Mouse (Mus musculus): ENCODE measurements around the gene Fbxo33. TPM values are rescaled to one million over a fixed set of nuclear protein-coding genes. Genes with fewer than 3 reads are reported as not detected.

Fbxo33 gene
- total and polyA plus RNA-seq, 3 experiments: 9.5 to 31.6 (median 19.5) TPM

DNA sequence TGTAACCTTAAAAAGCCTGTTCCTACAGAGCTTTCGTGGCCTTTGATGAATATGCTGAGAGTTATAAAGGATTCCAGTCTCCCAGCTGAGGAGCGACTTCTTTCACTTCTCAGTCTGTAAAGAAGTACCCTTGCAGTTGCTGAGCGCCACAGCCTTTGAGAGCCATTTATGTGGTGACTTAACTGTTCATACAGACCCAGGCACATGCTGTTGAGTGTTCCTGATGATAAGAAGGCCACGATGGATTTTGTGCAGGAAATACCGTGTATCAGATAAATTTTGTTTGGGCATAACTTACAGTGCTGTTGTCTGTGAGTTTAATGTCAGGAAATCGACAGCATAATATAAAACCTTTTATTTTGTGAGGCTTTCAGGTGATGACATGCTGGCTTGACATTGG lies 55.0 kb downstream of the Fbxo33 start:
- dilution Hi-C loops (cut with MboI; ENCODE audit: extremely low pct_ligation_motif_present, extremely low pct_unique_long_range_greater_than_20kb, low sequenced_read_pairs): no loop called here
- Histone ChIP-seq H3K36me3 (replicated peaks in 1 of 2; ENCODE audit: control insufficient read depth in 1 of 2, insufficient read depth in 1 of 2, low read length in 1 of 2) (peaks cover 54 to 91% of the 10 kb centered on the region in 2 experiments), H3K9ac (ENCODE audit: insufficient read depth, low read depth) (no peak overlapping the region), H3K4me1 (ENCODE audit: control insufficient read depth in 1 of 2, insufficient read depth in 2 of 2) (peaks cover 0 to 11% of the 10 kb centered on the region in 2 experiments; a peak in 2 of 4 replicates), H3K27ac (ENCODE audit: insufficient read depth, low read depth) (no peak overlapping the region), H3K4me3 (replicated peaks in 1 of 3; ENCODE audit: low read depth in 2 of 3, low read length in 2 of 3, poor library complexity in 1 of 3) (no peak overlapping the region), H3K9me3 (replicated peaks; ENCODE audit: low read length) (no peaks in the 10 kb centered on the region), H3K27me3 (replicated peaks) (no peaks in the 10 kb centered on the region), H3K79me2 (replicated peaks; ENCODE audit: control insufficient read depth, extremely low read depth, insufficient read depth, poor library complexity, severe bottlenecking) (no peaks in the 10 kb centered on the region), H3K4me2 (ENCODE audit: insufficient read depth, low read depth, poor library complexity, severe bottlenecking) (no peak overlapping the region)
- no peak for DNase-seq (ENCODE audit: extremely low read depth)
- in situ Hi-C loops (cut with MboI; ENCODE audit: low pct_ligation_motif_present, low pct_unique_long_range_greater_than_20kb, low sequenced_read_pairs): no loop called here
- no peak for TF ChIP-seq CHD1 (IDR thresholded peaks at IDR 0.05; ENCODE audit: low read depth, low read length)
- TF ChIP-seq SMC3 (IDR thresholded peaks at IDR 0.05; ENCODE audit: low read depth, low read length): no peak
- no peak for TF ChIP-seq UBTF (IDR thresholded peaks at IDR 0.05; ENCODE audit: low read depth, low read length)
- TF ChIP-seq ETS1 (conservative IDR thresholded peaks at IDR 0.05; ENCODE audit: low read depth, low read length): no peak
- no peak for TF ChIP-seq SIN3A (IDR thresholded peaks at IDR 0.05; ENCODE audit: low read length)
- TF ChIP-seq USF1 (IDR thresholded peaks at IDR 0.05; ENCODE audit: low read depth, low read length): no peak
- no peak for TF ChIP-seq USF2 (conservative IDR thresholded peaks at IDR 0.05; ENCODE audit: low read depth, low read length)
- no peak for TF ChIP-seq ELF1 (IDR thresholded peaks at IDR 0.05; ENCODE audit: low read depth, low read length)
- TF ChIP-seq EP300 (IDR thresholded peaks at IDR 0.05; ENCODE audit: low read length): no peak
- no peak for TF ChIP-seq JUN (IDR thresholded peaks at IDR 0.05; ENCODE audit: insufficient read depth, low read depth, low read length)
- TF ChIP-seq TBP (conservative IDR thresholded peaks at IDR 0.05; ENCODE audit: low read depth, low read length): no peak
- TF ChIP-seq MXI1 (IDR thresholded peaks at IDR 0.05; ENCODE audit: low read depth, low read length): no peak
- TF ChIP-seq ZKSCAN1 (IDR thresholded peaks at IDR 0.05; ENCODE audit: borderline replicate concordance, low read depth, low read length): no peak
- TF ChIP-seq GABPA (IDR thresholded peaks at IDR 0.05; ENCODE audit: insufficient replicate concordance, low read depth, low read length): no peak
- TF ChIP-seq E2F4 (IDR thresholded peaks at IDR 0.05; ENCODE audit: insufficient replicate concordance, low read depth, low read length): no peak
- no peak for TF ChIP-seq NELFE (IDR thresholded peaks at IDR 0.05; ENCODE audit: low read depth, low read length)
- no peak for TF ChIP-seq RCOR1 (conservative IDR thresholded peaks at IDR 0.05; ENCODE audit: low read depth, low read length)

DNA sequence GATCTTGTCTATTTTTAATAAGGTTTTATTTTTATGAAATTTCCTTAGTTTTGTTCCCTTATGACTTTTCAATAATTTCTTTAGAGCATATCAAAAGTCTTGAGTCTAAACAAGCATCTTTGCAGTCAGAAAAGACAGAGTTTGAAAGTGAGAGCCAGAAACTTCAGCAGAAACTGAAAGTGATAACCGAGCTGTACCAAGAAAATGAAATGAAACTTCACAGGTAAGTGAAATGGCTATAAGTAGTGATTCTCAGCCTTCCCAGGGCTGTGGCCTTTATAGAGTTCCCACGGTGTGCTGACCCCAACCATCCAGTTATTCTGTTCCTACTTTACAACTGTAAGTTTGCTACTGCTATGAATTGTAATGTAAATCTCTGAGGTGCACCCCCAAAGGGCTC lies 56.7 kb downstream of the Fbxo33 start:
- Histone ChIP-seq H3K27ac (ENCODE audit: insufficient read depth, low read depth) (no peak overlapping the region), H3K4me2 (ENCODE audit: insufficient read depth, low read depth, poor library complexity, severe bottlenecking) (no peak overlapping the region), H3K9ac (ENCODE audit: insufficient read depth, low read depth) (no peak overlapping the region), H3K4me3 (replicated peaks in 1 of 3; ENCODE audit: low read depth in 2 of 3, low read length in 2 of 3, poor library complexity in 1 of 3) (no peak overlapping the region), H3K79me2 (replicated peaks; ENCODE audit: control insufficient read depth, extremely low read depth, insufficient read depth, poor library complexity, severe bottlenecking) (no peaks in the 10 kb centered on the region), H3K4me1 (ENCODE audit: control insufficient read depth in 1 of 2, insufficient read depth in 2 of 2) (peaks cover 0 to 11% of the 10 kb centered on the region in 2 experiments; a peak in 2 of 4 replicates), H3K36me3 (replicated peaks in 1 of 2; ENCODE audit: control insufficient read depth in 1 of 2, insufficient read depth in 1 of 2, low read length in 1 of 2) (peaks cover 61 to 93% of the 10 kb centered on the region in 2 experiments), H3K27me3 (replicated peaks) (no peaks in the 10 kb centered on the region), H3K9me3 (replicated peaks; ENCODE audit: low read length) (no peaks in the 10 kb centered on the region)
- no peak for DNase-seq (ENCODE audit: extremely low read depth)
- TF ChIP-seq MAFK (IDR thresholded peaks at IDR 0.05; ENCODE audit: insufficient replicate concordance, low read length) (peak; percentile 56; the same call in 1 of the 2 replicates), RCOR1 (conservative IDR thresholded peaks at IDR 0.05; ENCODE audit: low read depth, low read length) (no peak), IRF4 (IDR thresholded peaks at IDR 0.05; ENCODE audit: low read depth, low read length) (peak; percentile 46; the same call in 1 of the 2 replicates), EP300 (IDR thresholded peaks at IDR 0.05; ENCODE audit: low read length) (0 out of 2 replicates have a peak, but pooled peaks have one; percentile 20)
- dilution Hi-C loops (cut with MboI; ENCODE audit: extremely low pct_ligation_motif_present, extremely low pct_unique_long_range_greater_than_20kb, low sequenced_read_pairs) (no loop called here), in situ Hi-C loops (cut with MboI; ENCODE audit: low pct_ligation_motif_present, low pct_unique_long_range_greater_than_20kb, low sequenced_read_pairs) (no loop called here)
